ENCODE assay signal across 12 mouse cellular contexts in genomic region chr5:111268852-111269251, GRCm38 (mm10).
"Had no signal": no experiment of that assay in that cellular context is flagged by ENCODE, and none has a peak within 500 bp of the region (broad histone marks: within the 10 kb centered on the region; RNA-seq: fewer than 3 reads in every experiment).

No protein-coding gene starts in this region.

- H3K9ac ChIP-seq: kidney, embryonic 15.5 days; liver, embryonic 15.5 days; neural tube, embryonic 12.5 days had no signal

- H3K27me3 ChIP-seq: kidney, embryonic 15.5 days; liver, embryonic 15.5 days; neural tube, embryonic 12.5 days had no signal

- H3K27ac ChIP-seq: kidney, embryonic 15.5 days; limb, embryonic 10.5 days; liver, embryonic 15.5 days; neural tube, embryonic 12.5 days had no signal

- H3K9me3 ChIP-seq: limb, embryonic 10.5 days; liver, embryonic 15.5 days had no signal

- DNase-seq: kidney, adult 2 months; kidney, postnatal 14 days; lung, adult 2 months; lung, postnatal 36 days; right cerebral cortex, adult 18-20 months; right cerebral cortex, postnatal 25 days; thymus, adult 2 months had no signal

- H3K4me1 ChIP-seq: liver, embryonic 15.5 days had no signal

- H3K4me2 ChIP-seq: kidney, embryonic 15.5 days; liver, embryonic 11.5 days; liver, embryonic 15.5 days; neural tube, embryonic 12.5 days had no signal

- H3K4me3 ChIP-seq: kidney, embryonic 15.5 days; limb, embryonic 10.5 days; liver, embryonic 15.5 days; neural tube, embryonic 12.5 days had no signal

- H3K36me3 ChIP-seq: liver, embryonic 15.5 days had no signal
